Mouse (Mus musculus) frontal cortex, postnatal 36 days (tissue): ENCODE measurements around the gene Sae1.
"Not testable (repeated sequence)": the region's sequence is repeated elsewhere in the genome, so short reads cannot be mapped to it uniquely, and the experiment has no call there.

Source experiments
- DNase-seq, 2 experiments: peaks; one replicate each; pipeline ENCODE4 v3.0.0; 2022; ENCODE audit warnings: low spot score in 2 of 2

Sae1 gene

DNA sequence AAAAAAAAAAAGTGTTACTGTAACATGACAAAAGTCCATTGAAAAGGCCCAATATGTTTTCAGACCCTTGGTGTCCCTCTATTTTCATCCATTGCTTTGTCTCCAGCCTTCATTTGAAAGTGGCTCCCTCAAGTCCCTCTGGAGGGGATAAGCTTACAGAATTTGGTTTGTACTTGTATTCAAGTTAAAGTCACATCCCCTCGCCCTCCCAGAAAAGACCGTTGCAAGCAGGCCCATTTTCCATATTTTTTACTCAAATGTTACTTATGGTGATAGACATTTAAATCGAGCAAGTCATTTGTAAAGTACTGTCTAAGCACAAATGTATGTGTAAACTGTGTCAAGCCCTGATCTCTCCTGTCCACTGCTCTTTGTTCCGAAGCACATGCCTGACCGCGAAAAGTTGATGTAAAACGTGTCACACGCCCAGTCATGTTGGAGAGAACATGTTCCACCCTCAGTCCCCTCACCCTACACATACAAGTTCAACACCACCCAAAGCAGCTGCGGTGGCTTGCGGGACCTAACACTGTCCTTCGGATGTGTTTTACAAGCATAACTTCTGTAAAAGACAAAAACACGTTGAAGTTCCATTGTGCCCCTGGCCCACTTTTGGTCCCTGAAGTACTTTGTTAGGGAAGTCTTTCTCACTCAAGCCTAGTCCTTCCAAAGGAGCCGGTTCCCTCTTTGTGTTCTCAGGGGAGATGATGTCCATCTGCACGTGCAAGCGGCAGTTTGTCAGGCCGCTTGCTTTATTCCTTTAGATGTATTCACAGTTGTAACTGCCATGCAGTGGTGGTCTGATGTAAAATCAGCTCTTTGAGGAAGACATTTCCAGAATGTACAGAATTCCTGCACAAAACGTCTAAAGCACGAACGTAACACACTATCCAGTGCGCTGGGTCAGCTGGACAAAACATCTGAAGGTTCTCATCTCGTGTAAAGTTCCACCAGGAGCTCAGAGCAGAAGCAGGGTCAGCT lies 15.7 kb upstream of the Sae1 start:
- DNase-seq, result peak; percentile 7 to 22

DNA sequence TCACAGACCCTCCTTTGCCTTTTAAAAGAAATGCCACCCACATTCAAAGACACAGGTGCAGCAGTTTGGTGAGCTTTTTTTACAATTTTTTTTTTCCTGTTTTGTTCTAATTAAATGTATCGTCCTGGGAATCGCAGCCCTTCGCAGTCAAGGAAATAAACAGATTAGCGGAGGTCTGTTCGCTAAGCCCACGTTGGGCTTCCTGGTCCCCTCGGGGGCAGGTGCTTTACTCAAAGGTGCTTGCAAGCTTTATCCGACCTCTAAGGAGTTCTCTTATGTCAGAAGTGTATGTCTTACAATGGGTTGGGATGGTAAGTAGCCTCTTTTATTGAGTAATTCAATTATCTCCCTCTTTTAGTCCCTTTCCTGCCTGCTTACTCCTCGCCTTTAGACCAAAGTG lies 14.8 kb upstream of the Sae1 start:
- peak in 1 of 2 experiments; percentile 10 for DNase-seq

- DNase-seq, result peak; percentile 34 to 47
Observed at GRCm38 (mm10) chr7:16401991-16402431, 14.4 kb upstream of the Sae1 start.

DNA sequence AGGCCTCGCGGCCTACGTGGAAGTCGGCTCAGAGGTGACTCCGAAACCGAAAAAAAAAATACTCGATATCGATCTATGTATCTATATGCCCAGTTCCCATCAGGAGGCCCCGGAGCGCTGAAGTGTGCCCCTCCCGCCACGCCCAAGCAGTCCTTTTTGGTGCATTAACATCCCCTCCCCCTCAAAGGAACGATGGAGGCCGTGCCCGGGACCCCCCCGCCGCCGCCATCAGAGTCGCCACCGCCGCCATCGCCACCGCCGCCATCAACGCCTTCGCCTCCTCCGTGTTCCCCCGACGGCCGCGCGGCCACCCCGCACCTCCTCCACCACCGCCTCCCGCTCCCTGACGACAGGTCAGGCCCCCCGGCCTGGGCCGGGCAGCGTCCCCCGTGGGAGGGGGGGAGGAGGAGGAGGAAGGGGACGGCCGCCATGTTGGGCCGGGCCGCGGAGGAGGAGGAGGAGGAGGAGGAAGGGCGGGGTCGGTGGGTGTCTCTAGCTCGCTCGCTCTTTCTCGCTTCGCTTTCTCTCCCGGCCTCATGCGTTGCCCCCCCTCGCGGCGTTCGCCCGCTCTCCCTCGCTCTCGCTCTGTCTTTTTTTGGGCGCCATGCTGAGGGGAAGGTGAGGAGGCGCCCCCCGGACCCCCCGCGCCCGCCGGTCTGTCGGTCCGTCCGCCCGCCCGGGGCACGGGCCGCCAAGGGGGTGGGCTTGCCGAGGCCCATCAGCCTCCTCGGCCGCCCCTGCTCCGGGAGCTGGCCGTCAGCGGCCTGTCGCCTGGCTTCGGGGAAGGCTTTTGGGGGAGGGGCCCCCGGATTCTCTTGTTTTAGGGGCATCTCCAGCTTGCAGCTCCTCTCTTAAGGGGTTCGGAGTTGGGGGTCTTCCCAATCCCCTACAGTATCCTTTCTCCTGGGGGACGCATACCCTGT lies 13.3 kb upstream of the Sae1 start, which contains the start of gene Zc3h4:
Zc3h4 (plus strand) TSS at position 222 of the 923 bp plus-strand sequence.
- DNase-seq, result peak; percentile 74 to 81

- peak; percentile 98 for DNase-seq
Observed at GRCm38 (mm10) chr7:16399820-16400688, 12.4 kb upstream of the Sae1 start.

DNA sequence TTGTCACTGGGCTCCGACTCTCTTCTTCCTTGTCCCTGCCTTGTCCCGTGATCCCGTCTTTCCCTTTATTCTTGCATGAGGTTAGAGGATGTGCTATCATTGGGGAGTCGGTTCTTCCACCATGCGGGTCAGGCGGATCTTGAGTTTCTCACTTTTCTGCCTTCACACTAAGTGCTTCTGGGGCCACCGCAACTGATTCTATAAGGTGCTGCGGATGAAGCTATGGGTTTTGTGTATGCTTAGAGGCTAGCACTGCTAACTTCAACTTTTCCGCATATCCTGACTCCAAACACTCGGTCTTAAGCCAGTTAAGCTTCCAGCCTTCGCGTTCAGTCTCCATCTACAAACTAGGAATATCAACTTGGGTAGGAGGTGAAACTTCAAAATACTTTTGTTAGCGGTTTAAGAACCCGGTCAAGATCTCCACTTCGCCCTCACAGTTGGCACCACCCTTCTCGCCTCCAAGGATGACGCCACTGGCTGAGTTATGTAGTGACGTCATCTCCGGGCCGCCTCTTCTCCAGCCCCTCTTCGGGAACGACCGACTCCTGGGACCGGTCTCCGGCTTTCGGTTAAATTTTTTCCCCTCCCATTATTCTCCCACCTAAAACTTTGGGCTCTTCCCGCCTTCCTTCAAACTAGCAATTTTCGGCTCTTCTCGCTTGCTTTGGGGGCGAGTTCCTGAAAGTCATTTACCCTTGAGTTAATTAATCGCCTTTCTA lies 11.7 kb upstream of the Sae1 start:
- DNase-seq, result peak; percentile 93 to 94

- no peak for DNase-seq
Observed at GRCm38 (mm10) chr7:16398387-16399050, 10.9 kb upstream of the Sae1 start.

GRCm38 (mm10) chr7:16397465-16397864 lies 9.9 kb upstream of the Sae1 start:
- no peak for DNase-seq

DNA sequence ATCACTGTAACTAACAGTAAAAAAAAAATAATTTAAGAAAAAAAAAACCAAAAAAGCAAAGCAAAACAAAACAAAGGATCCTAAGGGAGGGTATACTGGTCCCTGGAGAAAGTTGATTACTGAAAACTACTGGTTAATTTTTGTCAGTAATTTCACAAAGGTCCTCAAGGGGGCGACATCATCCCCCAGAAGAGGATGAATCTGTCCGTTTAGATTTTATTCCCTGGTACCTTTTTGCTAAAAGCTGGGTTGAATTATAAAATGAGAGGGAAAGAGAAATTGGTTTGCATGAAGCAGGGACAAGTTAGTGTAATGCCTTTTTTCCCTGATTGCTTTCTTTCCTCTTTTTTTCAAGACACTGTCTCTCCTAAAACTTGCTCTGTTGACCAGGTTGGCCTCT lies 8.3 kb upstream of the Sae1 start:
- DNase-seq, result peak; percentile 13 to 58

DNA sequence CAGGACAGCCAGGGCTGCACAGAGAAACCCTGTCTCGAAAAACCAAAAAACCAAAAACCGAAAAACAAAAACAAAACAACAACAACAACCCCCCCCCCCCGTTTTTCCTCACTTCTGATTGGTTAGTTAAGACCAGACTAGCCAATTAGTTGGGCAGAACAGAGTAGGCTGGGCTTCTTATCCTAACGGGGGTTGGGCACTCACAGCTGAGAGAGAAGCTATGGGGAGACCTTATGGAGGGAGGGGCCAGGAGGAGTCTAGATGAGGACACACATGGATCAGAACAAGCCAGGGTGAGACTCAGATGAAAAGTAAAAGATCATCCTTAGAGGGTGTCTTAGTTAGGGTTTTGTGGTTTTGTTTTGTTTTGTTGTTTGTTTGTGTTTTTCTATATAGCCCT lies 5.3 kb upstream of the Sae1 start:
- no peak for DNase-seq

GRCm38 (mm10) chr7:16389942-16390341 lies 2.3 kb upstream of the Sae1 start:
- DNase-seq, result not testable (repeated sequence)

GRCm38 (mm10) chr7:16376505-16376904 lies 11.1 kb downstream of the Sae1 start:
- peak; percentile 21 to 46 for DNase-seq

- DNase-seq, result no peak
Observed at GRCm38 (mm10) chr7:16374989-16375388, 12.6 kb downstream of the Sae1 start.

- DNase-seq, result no peak
Observed at GRCm38 (mm10) chr7:16373719-16374118, 13.9 kb downstream of the Sae1 start.

- no peak for DNase-seq
Observed at GRCm38 (mm10) chr7:16370596-16370995, 17.0 kb downstream of the Sae1 start.

GRCm38 (mm10) chr7:16368835-16369234 lies 18.8 kb downstream of the Sae1 start:
- DNase-seq, result no peak

DNA sequence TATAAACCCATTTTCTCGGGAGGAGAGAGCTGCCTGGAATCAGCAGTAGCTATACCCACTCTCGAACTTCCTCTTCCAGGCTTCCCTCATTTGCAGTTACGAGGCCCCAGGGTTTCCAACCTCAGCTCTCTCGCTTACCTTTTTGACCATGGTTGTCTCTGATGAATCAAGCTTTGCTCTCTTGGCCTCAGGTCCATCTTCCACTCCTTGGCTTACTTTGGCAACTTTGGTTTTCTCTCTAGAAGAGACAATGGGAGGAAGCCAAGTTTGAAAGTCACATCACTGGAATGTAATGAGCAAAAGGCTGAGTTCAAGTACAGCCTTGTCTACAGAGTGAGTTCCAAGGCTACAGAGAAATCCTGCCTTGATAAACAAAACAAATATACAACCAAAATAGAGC lies 20.9 kb downstream of the Sae1 start:
- no peak for DNase-seq

DNA sequence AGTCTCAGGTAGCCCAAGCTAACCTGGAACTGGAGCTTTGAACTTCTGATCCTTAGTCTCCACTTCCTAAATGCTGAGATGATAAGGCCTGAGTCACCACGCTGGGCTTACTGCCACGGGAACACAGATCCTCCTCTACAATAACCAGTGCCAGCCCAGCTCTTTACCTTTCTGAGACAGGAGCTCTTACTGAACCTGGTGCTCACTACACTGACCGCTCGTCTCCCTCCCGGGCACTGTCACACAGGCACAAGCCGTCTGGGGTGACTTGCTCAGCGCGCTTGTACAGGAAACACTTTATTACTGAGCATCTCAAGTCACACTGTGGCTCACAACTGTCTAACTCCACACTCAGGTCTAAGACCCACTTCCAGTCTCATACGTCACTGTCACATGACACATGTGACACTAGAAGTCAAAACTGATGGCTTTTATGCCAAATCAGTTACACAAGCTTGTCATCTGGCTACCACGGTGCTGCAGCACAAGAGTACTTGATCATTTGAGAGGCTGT lies 21.4 kb downstream of the Sae1 start:
- no peak for DNase-seq

GRCm38 (mm10) chr7:16364901-16365500 lies 22.6 kb downstream of the Sae1 start:
- DNase-seq, result no peak
